17 mouse cellular contexts compared by ENCODE assay signal in the genomic region with DNA sequence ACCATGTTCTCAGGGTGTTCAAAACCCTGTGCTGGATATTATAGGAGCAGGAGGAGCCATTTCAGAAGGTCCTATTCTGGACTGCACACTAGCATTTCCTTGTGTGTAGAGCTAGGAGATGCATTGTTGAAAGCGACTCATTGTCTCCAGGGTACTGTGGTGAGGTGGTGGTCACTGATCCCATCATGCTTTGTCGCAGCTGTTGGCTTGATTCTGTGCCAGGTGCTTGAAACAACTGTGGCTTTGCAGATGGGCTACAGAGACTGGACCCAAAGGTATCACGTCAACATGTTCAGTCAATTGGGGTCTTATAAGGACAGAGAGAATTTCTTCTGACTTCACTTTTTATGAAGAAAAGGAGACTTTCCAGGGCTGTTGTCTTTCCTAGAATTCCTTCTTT.
DNase-seq lines count a peak whose midpoint lies in the region; ATAC-seq and TF ChIP-seq lines count a peak whose summit lies in the region.
"Had no signal": no experiment of that assay in that cellular context is flagged by ENCODE, and none has a peak within 500 bp of the region (broad histone marks: within the 10 kb centered on the region; RNA-seq: fewer than 3 reads in every experiment).

No protein-coding gene starts in this region.

- no peaks in the 10 kb centered on the region for H3K9me3 ChIP-seq in hindbrain, postnatal 0 days (ENCODE audit: low read length)
- H3K9me3 ChIP-seq in hindbrain, embryonic 16.5 days (ENCODE audit: control insufficient read depth, low read length): no peaks in the 10 kb centered on the region
- no peaks in the 10 kb centered on the region for H3K9me3 ChIP-seq in forebrain, embryonic 14.5 days (replicated peaks; ENCODE audit: control insufficient read depth, low read length)
- H3K9me3 ChIP-seq: heart, embryonic 15.5 days; limb, embryonic 12.5 days; midbrain, embryonic 13.5 days; neural tube, embryonic 13.5 days had no signal

- no peak overlapping the region for H3K4me2 ChIP-seq in hindbrain, postnatal 0 days (ENCODE audit: low read depth, low read length)
- H3K4me2 ChIP-seq in hindbrain, embryonic 16.5 days (ENCODE audit: low read length): no peak overlapping the region
- H3K4me2 ChIP-seq in forebrain, embryonic 14.5 days (ENCODE audit: low read length): no peak overlapping the region
- H3K4me2 ChIP-seq: heart, embryonic 15.5 days; limb, embryonic 12.5 days; midbrain, embryonic 13.5 days; neural tube, embryonic 13.5 days had no signal

- no peak overlapping the region for H3K4me3 ChIP-seq in hindbrain, postnatal 0 days (ENCODE audit: low read length)
- no peak overlapping the region for H3K4me3 ChIP-seq in hindbrain, embryonic 16.5 days (ENCODE audit: low read length)
- H3K4me3 ChIP-seq in forebrain, embryonic 14.5 days (ENCODE audit: low read depth, low read length): no peak overlapping the region
- no peak overlapping the region for H3K4me3 ChIP-seq in layer of hippocampus, adult 2 months
- H3K4me3 ChIP-seq: heart, embryonic 15.5 days; limb, embryonic 12.5 days; midbrain, embryonic 13.5 days; neural tube, embryonic 13.5 days had no signal

- no peak overlapping the region for H3K9ac ChIP-seq in hindbrain, postnatal 0 days (replicated peaks; ENCODE audit: low read length)
- no peak overlapping the region for H3K9ac ChIP-seq in hindbrain, embryonic 16.5 days (ENCODE audit: low read depth, low read length)
- no peak overlapping the region for H3K9ac ChIP-seq in forebrain, embryonic 14.5 days (ENCODE audit: low read length)
- H3K9ac ChIP-seq: heart, embryonic 15.5 days; limb, embryonic 12.5 days; midbrain, embryonic 13.5 days; neural tube, embryonic 13.5 days had no signal

- 55% methylated on average over 3 of the region's 3 CpGs for WGBS in hindbrain, postnatal 0 days
- 80% methylated on average over 3 of the region's 3 CpGs for WGBS in hindbrain, embryonic 16.5 days
- WGBS in forebrain, embryonic 14.5 days: 79% methylated on average over 3 of the region's 3 CpGs

- no peak for ATAC-seq in hindbrain, postnatal 0 days
- ATAC-seq in hindbrain, embryonic 16.5 days: no peak
- no peak for ATAC-seq in forebrain, embryonic 14.5 days
- ATAC-seq: forebrain, embryonic 16.5 days; intestine, embryonic 16.5 days; midbrain, embryonic 13.5 days had no signal

- peak; percentile 30 for DNase-seq in hindbrain, postnatal 0 days (ENCODE audit: low spot score)
- DNase-seq in 3T3-L1 (ENCODE audit: low read depth, low spot score) (peak; percentile 94), NIH3T3 (ENCODE audit: low read depth) (peak; percentile 73)
- peak; percentile 60 to 77 for DNase-seq in heart, adult 9 months (ENCODE audit: low spot score in 2 of 2)
- no peak for DNase-seq in right cerebral cortex, adult 2 months (ENCODE audit: low spot score in 2 of 2)
- DNase-seq in forebrain, embryonic 14.5 days (ENCODE audit: low spot score): no peak
- DNase-seq in layer of hippocampus, adult 2 months (ENCODE audit: low spot score in 2 of 2): no peak
- DNase-seq: cerebellum, adult 11-12 months; right cerebral cortex, adult 18-20 months; thymus, postnatal 4 days had no signal

- no peak overlapping the region for H3K27ac ChIP-seq in hindbrain, postnatal 0 days
- H3K27ac ChIP-seq in hindbrain, embryonic 16.5 days (ENCODE audit: low read depth, low read length): no peak overlapping the region
- no peak overlapping the region for H3K27ac ChIP-seq in forebrain, embryonic 14.5 days (ENCODE audit: low read depth, low read length)
- H3K27ac ChIP-seq in layer of hippocampus, adult 2 months: no peak overlapping the region
- H3K27ac ChIP-seq: heart, embryonic 15.5 days; limb, embryonic 12.5 days; midbrain, embryonic 13.5 days; neural tube, embryonic 13.5 days had no signal

- H3K27me3 ChIP-seq in hindbrain, postnatal 0 days (ENCODE audit: insufficient read depth, low read length): no peaks in the 10 kb centered on the region
- no peaks in the 10 kb centered on the region for H3K27me3 ChIP-seq in hindbrain, embryonic 16.5 days (replicated peaks; ENCODE audit: control insufficient read depth, insufficient read depth, low read length)
- no peaks in the 10 kb centered on the region for H3K27me3 ChIP-seq in forebrain, embryonic 14.5 days (replicated peaks; ENCODE audit: control insufficient read depth, insufficient read depth, low read length)
- H3K27me3 ChIP-seq: heart, embryonic 15.5 days; limb, embryonic 12.5 days; midbrain, embryonic 13.5 days; neural tube, embryonic 13.5 days had no signal

- no peaks in the 10 kb centered on the region for H3K4me1 ChIP-seq in hindbrain, postnatal 0 days (ENCODE audit: insufficient read depth, low read length)
- H3K4me1 ChIP-seq in hindbrain, embryonic 16.5 days (ENCODE audit: control insufficient read depth, insufficient read depth, low read depth, low read length): no peaks in the 10 kb centered on the region
- no peaks in the 10 kb centered on the region for H3K4me1 ChIP-seq in forebrain, embryonic 14.5 days (ENCODE audit: control insufficient read depth, insufficient read depth, low read length)
- H3K4me1 ChIP-seq: heart, embryonic 15.5 days; limb, embryonic 12.5 days; midbrain, embryonic 13.5 days; neural tube, embryonic 13.5 days had no signal

- TF ChIP-seq CTCF in hindbrain, postnatal 0 days (IDR thresholded peaks at IDR 0.05; ENCODE audit: low read depth): no peak
- no peak for TF ChIP-seq CTCF in layer of hippocampus, adult 2 months (conservative IDR thresholded peaks at IDR 0.05)

- H3K36me3 ChIP-seq in hindbrain, postnatal 0 days (ENCODE audit: insufficient read depth, low read length): no peaks in the 10 kb centered on the region
- H3K36me3 ChIP-seq in hindbrain, embryonic 16.5 days (ENCODE audit: control insufficient read depth, insufficient read depth, low read length): no peaks in the 10 kb centered on the region
- no peaks in the 10 kb centered on the region for H3K36me3 ChIP-seq in forebrain, embryonic 14.5 days (ENCODE audit: control insufficient read depth, insufficient read depth, low read length)
- H3K36me3 ChIP-seq: heart, embryonic 15.5 days; limb, embryonic 12.5 days; midbrain, embryonic 13.5 days; neural tube, embryonic 13.5 days had no signal

Comparison
In these comparisons a context has a peak if more than half of its experiments do, and no peak if none do; other contexts are left out.
1. DNase-seq: peak in hindbrain, postnatal 0 days (single experiment), 3T3-L1 (single experiment), NIH3T3 (single experiment) and heart, adult 9 months (2 of 2); none in right cerebral cortex, adult 2 months (0 of 2), forebrain, embryonic 14.5 days (single experiment) and layer of hippocampus, adult 2 months (0 of 2).